Mouse (Mus musculus): ENCODE measurements around the gene Mapkapk3.

GRCm38 (mm10) chr9:107267721-107268402 is 21.8 kb downstream of the Mapkapk3 start:
- TF ChIP-seq CTCF (conservative IDR thresholded peaks at IDR 0.05 in 1 of 2, IDR thresholded peaks at IDR 0.05 in 1 of 2; ENCODE audit: low read depth in 2 of 2, low read length in 2 of 2) (no peak), JUND (conservative IDR thresholded peaks at IDR 0.05; ENCODE audit: low read depth, low read length) (no peak), POLR2A (IDR thresholded peaks at IDR 0.05; ENCODE audit: low read depth, low read length) (no peak), MYC (IDR thresholded peaks at IDR 0.05; ENCODE audit: low read depth, low read length) (no peak), RAD21 (IDR thresholded peaks at IDR 0.05; ENCODE audit: low read depth, low read length) (no peak), CHD1 (IDR thresholded peaks at IDR 0.05; ENCODE audit: low read depth, low read length) (no peak), EP300 (IDR thresholded peaks at IDR 0.05; ENCODE audit: low read length) (no peak), UBTF (IDR thresholded peaks at IDR 0.05; ENCODE audit: low read depth, low read length) (no peak), ZKSCAN1 (IDR thresholded peaks at IDR 0.05; ENCODE audit: borderline replicate concordance, low read depth, low read length) (no peak), IRF4 (IDR thresholded peaks at IDR 0.05; ENCODE audit: low read depth, low read length) (no peak), NRF1 (IDR thresholded peaks at IDR 0.05; ENCODE audit: low read depth, low read length) (no peak), USF2 (conservative IDR thresholded peaks at IDR 0.05; ENCODE audit: low read depth, low read length) (no peak)
